Mouse (Mus musculus) embryonic facial prominence, embryonic 14.5 days (tissue): ENCODE data around the gene Slc38a9. TPM values are rescaled to one million over a fixed set of nuclear protein-coding genes. Genes with fewer than 3 reads are reported as not detected.

Source experiments
- ATAC-seq: fragments of 200-750 bp; cut with Nextera tagmentation; 2 replicates; pipeline ENCODE4 v1.8.0; 2017; ENCODE audit warnings: low read depth, moderate number of reproducible peaks, moderate TSS enrichment
- DNase-seq: peaks from one replicate; pipeline ENCODE4 v3.0.0-alpha.2; 2015; ENCODE audit warnings: low spot score
- H3K27ac ChIP-seq: fragments of 300-500 bp; sonication (generic); replicated peaks from 2 replicates; pipeline ENCODE4 v1.5.1; 2014; ENCODE audit warnings: low read depth, mild to moderate bottlenecking, low read length, moderate library complexity
- H3K27me3 ChIP-seq: fragments of 300-500 bp; sonication (generic); replicated peaks from 2 replicates; pipeline ENCODE4 v1.6.1; 2014; ENCODE audit warnings: low read length; ENCODE audit not compliant: control insufficient read depth, insufficient read depth
- H3K36me3 ChIP-seq: fragments of 300-500 bp; sonication (generic); 2 replicates; pipeline ENCODE4 v1.6.1; 2014; ENCODE audit warnings: low read length, mixed read lengths; ENCODE audit not compliant: control insufficient read depth, insufficient read depth
- H3K4me1 ChIP-seq: fragments of 300-500 bp; sonication (generic); 2 replicates; pipeline ENCODE4 v1.6.1; 2014; ENCODE audit warnings: antibody characterized with exemption, low read length; ENCODE audit not compliant: control insufficient read depth, insufficient read depth
- H3K4me2 ChIP-seq: fragments of 300-500 bp; sonication (generic); 2 replicates; pipeline ENCODE4 v1.6.1; 2014; ENCODE audit warnings: low read depth, mild to moderate bottlenecking, low read length, moderate library complexity, mixed read lengths
- H3K4me3 ChIP-seq: fragments of 300-500 bp; sonication (generic); 2 replicates; pipeline ENCODE4 v1.5.1; 2014; ENCODE audit warnings: low read depth, mild to moderate bottlenecking, low read length
- H3K9ac ChIP-seq: fragments of 300-500 bp; sonication (generic); 2 replicates; pipeline ENCODE4 v1.6.1; 2014; ENCODE audit warnings: low read depth, mild to moderate bottlenecking, low read length, moderate library complexity, mixed read lengths
- H3K9me3 ChIP-seq: fragments of 300-500 bp; sonication (generic); 2 replicates; pipeline ENCODE4 v1.6.1; 2016; ENCODE audit warnings: low read length; ENCODE audit not compliant: control insufficient read depth
- WGBS: fragments of 180-500 bp; shearing (Covaris S2); extraction: QIAGEN DNeasy Blood & Tissue Kit; methylation state at CpG from one replicate; pipeline ENCODE4 v1.1.7; 2014; 5-methylcytosine and 5-hydroxymethylcytosine counted together
- polyA plus RNA-seq: library from polyadenylated mRNA; unstranded; fragments of >200 nt; fragmentation: Nextera tagmentation; extraction: Ambion mirVana; gene quantifications from 2 replicates; pipeline ENCODE4 v1.2.1, GENCODE M21; 2014

Slc38a9 gene
- polyA plus RNA-seq, 1 experiment from 2014 or later: 13.8 TPM

DNA sequence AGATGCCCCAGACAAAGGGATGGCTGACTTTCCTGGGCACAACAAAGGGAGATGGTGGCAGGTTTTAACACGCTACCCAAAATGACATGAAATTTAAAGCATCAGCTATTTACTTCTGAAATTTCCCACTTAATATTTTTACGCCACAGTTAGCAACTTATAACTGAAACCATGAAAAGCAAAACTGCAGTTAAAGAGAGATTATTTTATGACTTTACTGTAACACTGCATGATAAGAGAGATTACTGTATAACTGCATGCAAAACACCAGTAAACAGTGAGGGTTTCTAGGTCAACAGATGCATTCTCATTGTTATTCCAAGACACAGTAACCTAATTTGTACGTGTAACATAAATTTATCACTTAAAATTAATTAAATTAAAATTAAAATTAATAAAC is 15.6 kb upstream of the Slc38a9 start:
- Histone ChIP-seq H3K27me3 (no peaks in the 10 kb centered on the region), H3K9me3 (no peaks in the 10 kb centered on the region), H3K4me1 (no peaks in the 10 kb centered on the region), H3K4me2 (no peak overlapping the region), H3K9ac (no peak overlapping the region), H3K4me3 (no peak overlapping the region), H3K27ac (no peak overlapping the region), H3K36me3 (no peaks in the 10 kb centered on the region)
- DNase-seq (no peak), ATAC-seq (no peak)
- 78% methylated on average over 3 of the region's 3 CpGs for WGBS

- H3K27ac ChIP-seq: no peak overlapping the region
- no peak overlapping the region for H3K9ac ChIP-seq
- no peak for DNase-seq
- WGBS: 91% methylated on average over 1 of the region's 1 CpGs
- no peaks in the 10 kb centered on the region for H3K4me1 ChIP-seq
- H3K9me3 ChIP-seq: no peaks in the 10 kb centered on the region
- H3K4me2 ChIP-seq: no peak overlapping the region
- no peak overlapping the region for H3K4me3 ChIP-seq
- no peaks in the 10 kb centered on the region for H3K27me3 ChIP-seq
- no peak for ATAC-seq
- no peaks in the 10 kb centered on the region for H3K36me3 ChIP-seq
Observed at GRCm38 (mm10) chr13:112645529-112646186, 14.9 kb upstream of the Slc38a9 start.

DNA sequence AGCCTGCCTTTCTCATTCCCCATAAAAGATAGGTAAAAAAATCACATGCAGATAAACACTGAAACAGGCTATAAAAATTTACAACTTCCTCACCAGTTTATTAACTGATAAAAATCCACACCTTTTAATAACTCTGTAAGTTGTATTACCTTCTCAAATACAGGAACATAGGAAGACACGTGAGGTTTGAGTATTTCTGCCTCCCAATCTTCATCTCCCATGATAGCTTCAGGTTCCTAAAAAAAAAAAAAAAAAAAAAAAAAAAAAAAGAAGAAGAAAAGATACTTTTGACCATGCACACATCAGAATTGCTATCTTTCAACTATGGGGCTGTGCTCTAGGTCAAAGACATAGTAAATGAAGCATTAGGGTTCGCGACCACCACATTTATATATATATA is 9.4 kb upstream of the Slc38a9 start:
- Histone ChIP-seq H3K27me3 (no peaks in the 10 kb centered on the region), H3K4me3 (no peak overlapping the region), H3K9ac (no peak overlapping the region), H3K9me3 (peaks cover 15% of the 10 kb centered on the region), H3K36me3 (no peaks in the 10 kb centered on the region), H3K4me1 (no peaks in the 10 kb centered on the region), H3K27ac (no peak overlapping the region), H3K4me2 (no peak overlapping the region)
- DNase-seq: no peak
- no peak for ATAC-seq
- 90% methylated on average over 3 of the region's 3 CpGs for WGBS

- no peak for ATAC-seq
- Histone ChIP-seq H3K9ac (no peak within 1 kb of the TSS), H3K4me2 (no peak within 1 kb of the TSS), H3K9me3 (peaks cover 15% of the 10 kb centered on the region), H3K4me3 (no peak within 1 kb of the TSS), H3K27me3 (no peaks in the 10 kb centered on the region), H3K36me3 (no peaks in the 10 kb centered on the region), H3K27ac (no peak within 1 kb of the TSS), H3K4me1 (no peaks in the 10 kb centered on the region)
- WGBS: 76% methylated on average over 45 of the region's 45 CpGs
- DNase-seq: no peak
Observed at GRCm38 (mm10) chr13:112652205-112652604, 8.3 kb upstream of the Slc38a9 start, which contains the start of gene Ddx4. Gene Ddx4 (minus strand): TSS chr13:112652475.

DNA sequence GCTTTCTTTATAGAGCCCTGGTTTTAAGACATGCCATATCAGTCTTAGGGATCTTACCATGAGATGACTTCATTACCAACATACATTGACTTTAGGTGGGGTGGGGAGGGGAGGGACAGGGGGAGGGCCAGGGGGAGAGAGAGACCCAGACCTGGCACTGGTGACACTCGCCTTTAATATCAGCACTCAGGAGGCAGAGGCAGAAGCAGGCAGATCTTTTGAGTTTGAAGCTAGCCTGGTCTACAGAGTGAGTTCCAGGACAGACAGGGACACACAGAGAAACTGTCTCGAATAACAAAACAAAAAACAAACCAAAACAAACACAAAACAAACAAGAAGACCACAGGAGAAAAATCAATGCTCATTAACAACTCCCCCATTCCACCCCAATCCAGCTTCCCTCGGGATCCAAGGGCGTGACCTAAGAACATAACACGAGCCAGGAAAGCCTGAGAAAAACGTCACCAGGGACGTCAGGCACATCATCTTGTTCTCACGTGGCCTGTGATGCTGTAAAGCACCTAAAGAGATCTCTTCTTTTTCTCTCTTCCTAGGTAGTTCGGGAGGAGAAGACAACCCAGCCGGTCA is 471 bp upstream of the Slc38a9 start:
- H3K4me2 ChIP-seq: peak overlapping the region; percentile 83
- H3K27ac ChIP-seq: no peak overlapping the region
- H3K4me1 ChIP-seq: peaks cover 5% of the 10 kb centered on the region
- DNase-seq (no peak), ATAC-seq (no peak)
- no peaks in the 10 kb centered on the region for H3K36me3 ChIP-seq
- H3K9me3 ChIP-seq: no peaks in the 10 kb centered on the region
- H3K27me3 ChIP-seq: no peaks in the 10 kb centered on the region
- no peak overlapping the region for H3K9ac ChIP-seq
- 4% methylated on average over 10 of the region's 10 CpGs for WGBS
- peak overlapping the region; percentile 73 for H3K4me3 ChIP-seq

GRCm38 (mm10) chr13:112661687-112662086 is 1.1 kb downstream of the Slc38a9 start:
- no peak overlapping the region for H3K27ac ChIP-seq
- DNase-seq (no peak), ATAC-seq (no peak)
- H3K4me2 ChIP-seq: no peak overlapping the region
- H3K27me3 ChIP-seq: no peaks in the 10 kb centered on the region
- H3K9me3 ChIP-seq: no peaks in the 10 kb centered on the region
- peaks cover 5% of the 10 kb centered on the region for H3K4me1 ChIP-seq
- 0 out of 2 replicates have a peak overlapping the region, but pooled peaks have one; percentile 73 for H3K4me3 ChIP-seq
- H3K36me3 ChIP-seq: no peaks in the 10 kb centered on the region
- WGBS: 75% methylated on average over 2 of the region's 2 CpGs
- H3K9ac ChIP-seq: no peak overlapping the region

GRCm38 (mm10) chr13:112666433-112667024 is 6.0 kb downstream of the Slc38a9 start:
- no peak overlapping the region for H3K4me3 ChIP-seq
- WGBS: 85% methylated on average over 10 of the region's 10 CpGs
- H3K4me2 ChIP-seq: no peak overlapping the region
- H3K27me3 ChIP-seq: no peaks in the 10 kb centered on the region
- ATAC-seq (no peak), DNase-seq (no peak)
- H3K27ac ChIP-seq: no peak overlapping the region
- H3K9me3 ChIP-seq: no peaks in the 10 kb centered on the region
- peaks cover 10% of the 10 kb centered on the region for H3K36me3 ChIP-seq
- H3K9ac ChIP-seq: no peak overlapping the region
- no peaks in the 10 kb centered on the region for H3K4me1 ChIP-seq

DNA sequence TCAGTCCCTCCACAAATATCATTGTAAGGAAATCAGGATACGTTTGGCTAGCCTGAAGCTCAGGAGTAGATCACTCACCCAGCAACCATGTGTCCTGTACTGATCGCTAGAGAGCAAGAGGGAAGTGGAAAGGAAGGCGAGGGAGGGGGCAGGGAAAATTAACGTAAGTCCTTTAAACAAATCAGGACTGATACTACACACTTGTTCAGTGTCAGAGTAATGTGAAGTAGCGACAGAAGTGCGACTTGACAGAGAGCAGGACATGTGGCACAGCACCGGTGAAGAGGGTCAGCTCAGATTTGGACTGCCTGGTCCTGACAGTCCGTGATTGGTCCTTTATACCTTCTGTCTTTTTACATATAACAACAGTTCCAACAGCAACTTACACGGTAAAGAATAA is 6.7 kb downstream of the Slc38a9 start:
- H3K4me3 ChIP-seq: no peak overlapping the region
- H3K27ac ChIP-seq: no peak overlapping the region
- H3K4me2 ChIP-seq: no peak overlapping the region
- H3K27me3 ChIP-seq: no peaks in the 10 kb centered on the region
- no peak overlapping the region for H3K9ac ChIP-seq
- H3K9me3 ChIP-seq: no peaks in the 10 kb centered on the region
- DNase-seq: no peak
- H3K4me1 ChIP-seq: no peaks in the 10 kb centered on the region
- H3K36me3 ChIP-seq: peaks cover 10% of the 10 kb centered on the region
- 76% methylated on average over 9 of the region's 9 CpGs for WGBS
- ATAC-seq: no peak
